Mouse (Mus musculus): ENCODE measurements around the gene Tppp2.
"Not testable (repeated sequence)": the region's sequence is repeated elsewhere in the genome, so short reads cannot be mapped to it uniquely, and the experiment has no call there.

The Tppp2 gene

DNA sequence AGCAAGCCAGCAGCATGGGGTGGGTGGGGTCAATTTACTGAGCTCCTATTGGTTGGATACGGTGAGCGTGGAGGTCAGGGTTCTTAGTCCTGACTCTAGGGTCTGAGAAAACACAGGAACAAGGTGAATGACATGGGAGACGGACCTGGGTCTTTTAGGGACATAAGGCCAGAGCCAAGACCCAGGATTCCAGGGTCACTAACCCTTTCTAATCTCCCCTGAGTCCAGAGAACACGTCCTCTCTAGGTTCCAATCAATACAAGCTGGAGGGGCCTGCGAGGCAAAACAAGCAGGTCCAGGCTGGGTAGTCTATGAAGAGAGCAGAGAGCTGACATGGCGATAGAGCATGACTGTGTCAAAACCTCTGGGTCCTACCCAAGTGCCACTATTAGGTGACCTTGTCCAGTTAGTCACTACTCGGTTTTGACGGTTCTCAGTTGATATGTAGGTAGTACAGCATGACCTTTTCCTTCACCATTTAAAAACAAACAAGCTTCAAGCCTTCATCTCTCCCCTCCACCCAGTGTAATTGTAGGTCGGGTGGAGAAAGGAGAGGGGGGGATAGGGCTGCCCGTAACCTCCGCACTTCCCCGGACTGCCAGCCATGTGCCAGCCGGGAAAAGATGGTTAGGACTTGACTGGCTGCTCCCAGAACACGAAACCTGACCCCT, 5.7 kb upstream of the Tppp2 start:
- DNase-seq (ENCODE audit: low spot score in 2 of 2) = no peak

DNA sequence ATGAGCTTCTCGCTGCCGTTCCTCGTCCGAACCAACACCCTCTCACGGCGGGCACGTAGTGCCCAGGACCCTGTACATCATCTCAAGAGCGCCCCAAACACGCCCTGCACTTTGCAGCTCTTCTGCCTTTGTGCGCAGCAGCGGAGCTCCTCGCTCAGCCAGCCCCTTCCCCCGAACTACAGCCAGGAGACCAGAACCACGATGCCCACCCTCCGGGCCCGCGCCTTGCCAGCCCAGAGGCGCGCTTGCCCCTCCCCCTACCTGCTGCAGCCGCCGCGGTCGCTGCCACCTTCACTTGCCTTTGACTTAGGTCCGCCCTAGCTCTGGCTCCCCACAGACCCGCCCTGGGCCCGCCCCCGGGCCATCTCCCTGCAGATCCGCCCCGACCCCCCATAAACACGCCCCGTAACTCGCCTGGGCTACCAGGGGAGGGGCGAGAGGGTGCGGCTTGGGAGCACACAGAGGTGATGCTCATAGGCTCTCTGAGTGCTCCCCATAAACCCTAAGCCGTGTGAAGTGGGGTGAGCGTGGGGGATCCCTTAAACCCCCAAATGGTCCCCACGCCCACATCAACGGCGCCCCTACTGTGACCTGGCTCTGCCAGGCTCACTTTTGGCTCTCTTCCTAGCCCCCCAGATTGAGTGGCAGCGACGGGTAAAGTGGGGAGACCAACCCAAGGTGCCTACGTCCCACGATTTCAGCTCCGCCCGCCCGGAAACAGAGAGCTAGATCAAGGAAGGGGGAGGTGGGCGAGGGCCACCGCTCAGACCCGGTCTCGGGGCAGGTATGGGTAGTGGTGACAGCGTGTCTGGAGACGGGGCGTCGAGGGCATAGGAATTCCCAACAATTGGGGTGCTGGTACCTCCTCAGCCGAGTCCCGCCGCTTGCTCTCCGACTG, 4.9 kb upstream of the Tppp2 start:
- peak; percentile 72 to 75 for DNase-seq (ENCODE audit: low spot score in 2 of 2)

DNA sequence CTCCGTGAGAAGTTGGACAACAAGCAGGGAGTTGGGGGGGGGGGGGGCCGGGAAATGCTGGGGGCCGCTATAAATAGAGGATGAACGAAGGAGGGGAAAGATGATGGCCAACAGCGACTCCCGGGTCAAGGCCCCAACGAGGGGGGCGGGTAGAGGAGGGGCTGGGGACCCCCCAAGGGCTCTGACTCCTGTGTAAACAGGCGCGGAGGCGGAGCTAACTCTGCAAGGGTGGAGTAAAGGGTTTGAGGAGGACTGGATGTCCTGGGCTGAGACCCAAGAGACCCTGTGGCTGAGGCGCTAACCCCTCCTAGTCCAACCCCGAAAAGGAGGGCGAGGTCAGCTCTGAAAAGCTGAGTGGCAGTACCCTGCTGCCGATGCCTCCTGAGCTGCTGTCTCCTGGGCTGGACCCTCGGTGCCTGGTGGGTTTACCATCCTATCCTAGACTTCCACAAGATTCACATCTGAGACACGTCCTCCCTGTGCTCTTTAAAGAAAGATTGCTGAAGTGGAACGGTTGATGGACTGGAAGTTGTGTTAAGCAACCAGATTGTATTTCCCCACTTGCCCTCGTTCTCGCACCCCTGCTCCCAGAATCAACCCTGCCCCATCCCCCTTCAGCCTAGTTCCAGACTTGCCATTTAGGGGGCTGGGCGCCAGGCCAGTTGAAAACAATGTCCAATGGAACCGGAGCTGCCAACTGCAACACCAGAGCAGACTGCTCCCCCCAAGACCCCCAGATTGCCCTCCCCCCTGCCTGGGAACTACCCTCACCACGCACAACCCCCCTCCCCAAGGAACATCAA, 4.1 kb upstream of the Tppp2 start, which contains the start of gene Ndrg2:
Ndrg2 (minus strand) TSS at position 199 of the 803 bp plus-strand sequence.
- peak; percentile 17 to 29 for DNase-seq (ENCODE audit: low spot score in 2 of 2)

DNA sequence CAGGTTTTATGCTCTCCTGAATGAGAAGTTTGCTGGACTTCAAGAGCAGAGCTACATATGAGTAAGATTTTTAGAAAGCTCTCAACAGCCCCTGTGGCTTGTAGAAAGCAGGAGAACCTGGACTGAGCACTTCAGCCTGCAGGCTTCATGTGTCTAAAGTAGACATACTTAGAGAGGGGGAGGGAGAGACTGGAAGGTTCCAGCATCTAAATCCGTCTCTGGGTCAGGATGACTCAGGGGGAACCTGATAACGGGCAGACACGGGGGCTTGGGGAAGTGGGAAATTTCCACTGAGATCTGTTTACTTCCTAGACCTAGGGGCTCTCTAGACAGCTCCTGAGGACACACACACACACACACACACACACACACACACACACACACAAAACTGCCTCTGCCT, 3.2 kb upstream of the Tppp2 start:
- no peak for DNase-seq (ENCODE audit: low spot score in 2 of 2)

DNA sequence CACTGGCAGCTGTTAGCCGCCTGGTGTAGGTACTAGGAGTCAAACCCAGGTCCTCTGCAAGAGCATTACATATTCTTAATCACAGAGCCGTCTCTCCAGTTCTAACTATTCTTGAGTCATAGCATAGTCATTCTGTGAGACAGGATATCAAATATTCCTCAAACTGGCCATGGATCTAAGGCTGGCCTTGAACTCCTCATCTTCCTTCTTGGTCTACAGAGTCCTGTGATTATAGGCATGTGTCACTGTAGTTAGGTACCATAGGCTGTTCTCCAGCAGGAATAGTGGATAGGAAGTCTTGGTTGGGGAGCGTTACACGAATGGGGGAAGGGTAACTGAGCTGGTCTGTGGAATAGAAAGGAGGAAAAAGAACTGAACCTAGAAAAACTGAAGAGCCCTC, 1.7 kb upstream of the Tppp2 start:
- no peak for DNase-seq (ENCODE audit: low spot score in 2 of 2)

DNA sequence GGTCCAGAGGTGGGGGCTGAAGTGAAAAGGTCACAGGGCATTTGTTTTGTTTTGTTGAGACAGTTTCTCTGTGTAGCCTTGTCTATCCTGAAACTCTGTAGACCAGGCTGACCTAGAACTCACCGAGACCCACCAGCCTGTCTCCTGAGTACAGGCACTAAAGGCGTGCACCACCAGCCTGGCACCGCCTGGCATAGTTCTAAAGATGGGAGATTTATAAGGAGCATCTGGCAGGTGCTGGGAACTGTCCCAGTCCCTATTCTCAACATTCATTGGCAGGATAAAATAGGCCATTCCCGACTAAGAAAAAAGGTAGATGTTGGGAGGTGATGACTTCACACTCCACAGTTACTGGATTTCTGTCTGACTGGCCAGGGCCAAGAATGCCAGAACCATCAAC, 741 bp downstream of the Tppp2 start:
- DNase-seq (ENCODE audit: low spot score in 2 of 2) = no peak

DNA sequence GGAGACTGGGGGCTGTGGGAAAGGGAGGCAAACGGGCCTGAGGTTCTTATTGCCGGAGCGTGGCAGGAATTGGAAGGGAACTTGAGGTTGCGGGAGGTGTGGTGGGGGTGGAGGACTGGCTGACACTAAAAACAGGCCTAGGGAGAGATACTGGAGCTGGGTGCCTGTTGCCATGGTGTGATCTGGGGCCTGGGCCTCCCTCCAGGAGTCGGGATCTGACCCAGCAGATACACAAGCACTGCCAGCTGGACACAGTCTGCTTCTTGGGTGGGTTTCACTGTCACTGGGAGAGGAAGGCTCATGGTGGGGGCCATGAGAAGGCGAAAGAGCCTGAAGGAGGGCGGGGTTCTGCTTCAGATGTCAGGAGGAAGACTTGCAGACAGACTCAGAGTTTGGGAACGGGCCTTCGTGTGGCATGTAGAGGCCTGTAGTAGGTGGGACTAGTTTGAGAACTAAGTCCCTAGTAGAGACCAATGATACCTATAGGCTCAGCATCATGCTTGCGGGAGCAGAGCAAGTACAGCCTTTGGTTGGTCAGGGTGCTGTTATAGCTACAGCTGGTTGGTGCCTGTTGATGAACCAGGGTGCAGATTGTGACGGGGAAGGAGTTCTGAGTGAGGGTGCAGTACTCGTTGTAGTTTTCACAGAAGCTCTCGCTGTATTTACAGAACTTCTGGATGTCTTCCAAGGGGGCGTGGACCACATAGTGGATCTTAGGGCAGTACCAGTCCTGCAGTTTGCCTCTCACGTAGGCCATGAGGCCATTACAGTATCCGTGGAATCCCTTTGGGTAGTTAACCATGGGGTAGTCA, 3.7 kb downstream of the Tppp2 start:
- no peak for DNase-seq (ENCODE audit: low spot score in 2 of 2)

DNA sequence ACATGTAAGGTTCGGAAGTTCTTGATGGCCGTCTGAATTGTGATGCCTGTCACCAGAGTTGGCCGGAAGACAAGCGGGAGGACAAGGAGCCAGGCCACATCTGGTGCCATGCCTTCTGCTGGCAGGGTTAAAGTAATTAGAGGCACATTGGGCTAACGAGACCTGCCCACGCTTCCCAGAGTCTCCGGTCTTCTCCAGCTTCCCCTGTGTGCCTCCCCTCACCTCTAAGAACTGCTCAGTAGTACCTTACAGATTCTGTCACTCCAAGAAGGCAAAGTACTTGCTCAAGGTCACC, 4.3 kb downstream of the Tppp2 start, which contains the start of gene Rnase13:
Rnase13 (minus strand) TSS at position 203 of the 295 bp plus-strand sequence.
- no peak for DNase-seq (ENCODE audit: low spot score in 2 of 2)

DNA sequence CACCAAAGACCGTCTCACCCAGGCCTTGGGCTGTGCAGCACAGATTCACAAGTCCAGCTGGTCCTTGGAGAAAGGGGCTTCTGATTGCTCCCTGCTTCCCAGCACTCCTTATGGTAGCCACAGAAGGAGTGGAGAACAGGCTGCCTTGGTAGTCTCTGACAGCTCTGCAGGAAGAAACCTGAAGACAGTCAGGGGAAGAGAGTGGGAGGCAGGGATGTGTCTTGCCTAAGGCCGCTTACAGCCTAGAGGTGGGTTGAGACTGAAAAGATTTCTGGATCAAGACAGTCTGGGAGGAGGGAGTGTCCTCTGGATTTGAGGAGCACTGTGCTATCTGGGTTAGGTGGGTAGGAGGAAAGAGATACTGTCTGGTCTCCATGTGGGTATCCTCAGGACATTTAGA, 4.7 kb downstream of the Tppp2 start:
- DNase-seq (ENCODE audit: low spot score in 2 of 2) = no peak

DNA sequence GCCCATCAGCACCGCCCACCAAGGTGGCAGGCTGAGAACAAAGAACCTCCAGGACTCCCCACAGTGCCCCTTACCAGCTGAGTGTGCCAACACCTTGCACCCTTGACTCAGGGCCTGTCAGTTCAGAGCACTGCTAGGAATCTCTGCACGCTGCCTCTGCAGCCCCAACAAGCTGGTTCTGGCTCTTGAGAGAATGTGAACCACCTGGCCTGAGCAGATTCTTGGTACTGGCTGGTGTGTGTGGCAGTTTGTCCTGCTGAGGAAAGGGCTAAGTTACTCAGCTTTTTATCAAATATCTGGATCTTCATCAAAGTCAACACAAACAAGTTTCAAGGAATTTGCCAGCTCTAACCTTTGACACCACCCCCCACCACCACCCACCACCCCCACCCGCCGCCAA, 5.3 kb downstream of the Tppp2 start:
- no peak for DNase-seq (ENCODE audit: low spot score in 2 of 2)

DNA sequence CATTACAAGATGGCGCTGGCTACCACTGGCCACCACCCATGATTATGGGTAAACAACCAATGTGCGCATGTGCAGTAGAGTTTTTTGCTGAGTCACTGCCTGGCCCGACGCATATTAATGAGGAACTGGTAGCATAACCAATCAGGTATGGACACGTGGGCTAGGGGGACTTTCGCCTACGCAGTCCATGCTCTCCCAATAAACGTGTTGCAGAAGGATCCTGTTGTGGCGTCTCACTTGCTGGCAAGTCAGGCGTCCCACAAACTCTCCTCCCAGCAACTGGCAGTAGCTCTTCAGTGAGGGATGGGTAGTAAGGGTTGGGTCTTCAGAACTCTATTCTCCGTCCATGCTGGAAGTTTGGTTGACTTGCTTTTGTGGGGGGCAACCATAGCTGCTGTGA, 8.7 kb downstream of the Tppp2 start:
- not testable (repeated sequence) for DNase-seq (ENCODE audit: low spot score in 2 of 2)

DNA sequence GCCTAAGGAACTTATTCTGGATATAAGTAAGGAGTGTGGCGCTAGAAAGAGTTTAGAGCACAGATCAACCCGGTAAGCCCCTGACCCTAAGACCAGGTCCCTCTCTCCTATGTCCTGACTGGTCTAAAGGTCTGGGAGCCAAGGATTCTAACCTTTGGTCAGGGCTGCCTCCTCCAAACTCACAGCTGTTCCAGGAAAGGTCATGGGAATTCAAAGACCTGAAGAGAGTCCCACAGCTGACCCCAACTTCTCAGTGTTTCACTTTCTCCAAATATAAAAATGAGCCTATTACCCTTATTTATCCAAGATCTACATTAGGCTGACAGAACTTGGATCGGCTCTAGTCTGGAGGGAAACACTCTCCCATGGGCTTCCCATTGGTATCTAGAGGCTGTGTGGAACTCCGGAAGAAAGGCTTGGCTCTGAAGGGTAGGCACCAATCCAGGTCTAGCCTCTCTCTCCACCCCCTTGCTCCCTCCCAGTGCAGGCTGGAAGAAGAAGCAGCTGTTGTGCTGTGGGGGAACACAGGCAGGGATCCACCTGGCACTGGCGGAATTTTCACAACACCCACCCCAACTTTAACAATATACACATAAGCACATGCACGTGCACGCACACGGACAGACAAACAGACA, 11.2 kb downstream of the Tppp2 start:
- DNase-seq (ENCODE audit: low spot score in 2 of 2) = no peak

DNA sequence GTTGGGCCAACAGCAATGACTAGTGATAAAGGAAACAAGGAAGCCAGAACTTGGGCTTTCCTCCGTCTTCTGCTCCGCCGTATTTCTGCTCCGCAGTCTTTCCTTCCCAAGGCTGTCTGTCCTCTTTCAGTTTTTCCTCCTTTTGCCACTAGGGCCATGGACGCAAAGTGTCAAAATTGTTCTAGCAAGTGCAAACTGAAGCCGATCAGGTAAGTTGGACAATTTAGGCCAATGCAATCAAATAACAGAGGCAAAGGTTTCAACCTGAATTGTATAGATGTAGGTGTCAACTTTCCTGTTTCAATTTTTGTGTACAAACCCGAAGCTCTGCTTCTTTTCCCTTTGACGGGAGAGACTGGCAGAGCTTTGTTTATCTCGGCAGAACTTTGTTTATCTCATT, 11.7 kb downstream of the Tppp2 start:
- DNase-seq (ENCODE audit: low spot score in 2 of 2) = no peak

DNA sequence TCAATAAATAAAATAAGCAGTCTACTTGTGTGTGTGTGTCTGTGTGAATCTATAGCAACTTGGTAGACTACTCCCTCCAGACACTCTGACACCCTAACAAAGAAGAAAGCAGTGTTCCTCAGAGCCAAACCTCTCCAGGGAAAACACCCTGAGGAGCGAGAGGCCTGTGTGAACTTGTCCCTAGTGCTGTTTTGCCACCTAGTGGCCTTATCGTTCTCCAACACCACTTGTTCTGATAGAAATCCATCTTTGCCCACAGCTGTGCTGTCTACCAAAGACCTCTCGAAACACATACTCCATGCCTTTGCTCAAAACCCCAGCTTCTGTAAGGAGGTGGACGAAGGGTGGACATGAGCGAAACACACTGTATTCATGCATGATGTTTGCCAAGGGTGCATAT, 12.6 kb downstream of the Tppp2 start:
- no peak for DNase-seq (ENCODE audit: low spot score in 2 of 2)

DNA sequence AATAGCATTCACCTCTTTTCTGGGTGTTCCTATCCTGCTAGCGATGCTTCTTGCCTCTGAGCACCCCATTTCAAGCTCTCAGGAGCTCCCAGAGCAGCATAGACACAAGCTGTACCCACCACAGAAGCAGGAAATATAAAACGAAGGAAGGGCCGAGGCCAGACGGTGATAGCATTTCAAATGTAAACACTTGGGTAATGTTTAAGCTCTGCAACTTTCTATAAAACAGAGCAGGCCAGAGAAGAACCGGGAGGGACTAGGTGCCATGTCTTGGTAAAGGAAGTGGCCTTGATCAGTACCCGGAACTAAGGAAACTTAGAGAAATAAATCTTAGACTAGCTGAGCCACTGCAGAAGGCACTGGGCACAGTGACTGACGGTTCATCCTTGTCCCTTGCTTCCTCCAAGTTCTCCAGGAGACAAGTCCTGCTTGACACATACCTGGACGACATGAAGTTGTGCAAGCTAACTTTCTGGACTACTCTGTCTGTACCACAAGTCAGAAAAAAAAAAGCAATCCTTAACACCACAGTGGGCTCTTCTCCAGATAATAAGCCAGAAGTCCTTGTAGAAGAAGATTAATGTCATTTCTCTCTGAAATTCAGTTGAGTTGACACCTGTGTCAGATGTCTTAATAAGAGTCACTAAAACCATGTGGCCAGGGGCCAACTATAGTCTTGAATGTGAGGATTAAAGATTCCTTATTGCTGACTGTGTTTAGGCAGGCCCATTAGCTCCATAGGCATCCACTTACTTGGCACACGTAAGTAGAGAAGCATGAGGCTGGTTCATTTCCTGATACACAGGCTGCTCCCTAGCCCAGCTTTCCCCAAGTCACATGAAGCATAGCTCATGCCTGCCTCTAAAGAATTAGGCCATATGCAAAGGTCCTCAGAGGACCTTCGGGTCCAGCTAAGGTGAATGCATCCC, 14.1 kb downstream of the Tppp2 start:
- DNase-seq (ENCODE audit: low spot score in 2 of 2) = no peak

DNA sequence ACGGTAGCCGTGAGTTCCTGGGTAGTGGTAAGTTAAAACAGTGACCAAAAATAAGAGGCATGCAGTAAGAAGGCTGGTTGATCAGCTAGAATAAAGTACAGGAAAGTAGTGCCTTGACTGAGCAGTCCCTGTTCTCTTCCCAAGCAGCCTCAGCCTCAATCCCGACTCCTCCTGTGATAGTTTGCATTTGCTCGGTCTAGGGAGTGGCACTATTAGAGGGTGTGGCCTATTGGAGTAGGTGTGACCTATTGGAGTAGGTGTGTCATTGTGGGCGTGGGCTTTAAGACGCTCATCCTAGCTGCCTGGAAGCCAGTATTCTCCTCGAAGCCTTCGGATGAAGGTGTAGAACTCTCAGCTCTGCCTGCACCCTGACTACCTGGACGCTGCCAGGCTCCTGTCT, 20.8 kb downstream of the Tppp2 start:
- no peak for DNase-seq (ENCODE audit: low spot score in 2 of 2)

DNA sequence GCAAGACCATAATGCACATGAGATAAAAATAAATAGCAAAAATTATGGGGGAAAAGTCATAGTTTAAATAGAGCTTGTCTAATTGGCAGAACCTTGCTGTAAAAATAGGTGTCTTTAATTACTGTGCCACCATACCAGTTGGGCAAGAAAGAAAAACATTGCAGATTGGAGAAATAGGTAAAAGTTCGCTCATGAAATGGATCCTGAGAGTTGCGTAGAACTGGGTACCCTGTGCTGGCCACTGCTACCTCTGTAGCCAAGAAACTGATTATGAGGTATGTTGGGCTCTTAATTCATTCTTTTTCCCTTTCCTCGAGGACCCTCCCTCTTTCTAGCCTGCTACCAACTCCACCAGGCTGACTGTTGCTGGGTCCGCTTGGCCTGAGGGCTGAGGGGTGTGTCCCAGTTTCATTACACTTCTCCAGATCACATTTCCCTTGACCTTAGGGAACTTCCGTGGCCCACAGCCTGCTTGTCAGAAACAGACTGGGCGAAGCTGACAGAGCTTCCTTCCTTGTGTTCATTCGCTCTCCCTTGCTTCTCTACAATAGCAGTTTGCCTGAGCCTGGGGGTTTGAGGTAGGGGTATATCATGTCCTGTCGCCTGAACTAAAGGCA, 22.8 kb downstream of the Tppp2 start:
- DNase-seq (ENCODE audit: low spot score in 2 of 2) = no peak

DNA sequence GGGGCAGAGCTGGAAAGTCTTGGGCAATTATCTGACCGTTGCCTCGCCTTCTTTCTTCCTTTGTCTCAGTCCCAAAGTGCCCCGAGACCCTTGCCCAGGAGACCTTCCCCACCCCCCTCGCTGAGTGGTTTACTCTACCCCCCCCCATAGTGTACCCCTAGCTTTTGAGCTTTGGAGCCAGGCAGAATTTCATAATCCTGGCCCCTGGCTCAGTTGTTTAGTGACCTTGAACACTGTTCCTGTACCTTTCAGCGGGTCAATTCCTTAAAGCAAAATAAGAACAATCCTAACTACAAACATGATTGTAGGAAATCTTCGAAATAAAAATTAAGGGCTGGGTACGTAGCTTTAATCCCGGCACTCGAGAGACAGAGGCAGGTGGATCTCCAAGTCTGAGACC, 23.4 kb downstream of the Tppp2 start:
- DNase-seq (ENCODE audit: low spot score in 2 of 2) = no peak

DNA sequence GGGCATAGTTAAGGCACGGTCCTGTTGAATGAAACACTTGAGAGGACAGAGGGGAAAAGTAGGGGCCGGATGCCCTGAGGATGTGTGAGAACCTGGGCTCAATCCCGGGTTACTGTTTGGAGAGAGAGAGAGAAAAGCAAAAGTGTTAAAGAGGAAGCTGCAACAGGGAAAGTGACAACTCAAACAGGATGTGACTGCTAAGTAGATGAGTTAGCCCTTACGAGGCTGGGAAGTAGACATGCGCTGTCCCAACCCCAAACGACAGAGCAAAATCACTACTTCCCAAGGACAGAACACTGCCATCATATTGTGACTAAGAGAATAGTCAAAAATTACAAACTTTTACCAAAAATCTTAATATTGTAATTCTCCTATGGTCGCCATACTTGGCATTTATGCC, 24.0 kb downstream of the Tppp2 start:
- DNase-seq (ENCODE audit: low spot score in 2 of 2) = no peak

DNA sequence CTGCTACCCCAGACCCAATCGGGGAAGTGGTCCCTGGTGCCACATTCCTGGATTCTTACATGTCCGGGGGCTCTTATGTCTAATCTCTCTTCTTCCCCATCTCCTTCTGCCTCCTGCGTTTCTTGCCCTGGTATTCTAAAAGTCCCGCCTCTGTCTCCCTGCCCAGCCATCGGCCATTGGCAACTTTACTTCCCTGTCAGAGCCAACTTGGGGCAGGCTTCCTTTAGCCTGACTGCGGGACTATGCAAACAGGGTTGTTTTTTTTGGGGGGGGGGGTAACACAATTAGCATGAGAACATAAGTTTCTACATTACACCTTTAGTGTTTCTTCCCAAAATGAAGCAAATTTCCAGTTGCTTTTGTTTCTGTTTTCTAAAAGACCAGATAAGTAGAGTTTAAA, 25.1 kb downstream of the Tppp2 start:
- no peak for DNase-seq (ENCODE audit: low spot score in 2 of 2)

All from spleen, postnatal 36 days (tissue).